Mouse (Mus musculus) liver, embryonic 14.5 days (tissue): ENCODE measurements around the gene Nadsyn1.

Experiments
- CTCF ChIP-seq: IDR thresholded peaks from 2 replicates; pipeline ENCODE4 v1.5.1; 2016; ENCODE audit warnings: antibody characterized with exemption, low read depth, control low read depth
- EP300 ChIP-seq: IDR thresholded peaks from 2 replicates; pipeline ENCODE4 v1.6.1; 2016; ENCODE audit warnings: antibody characterized with exemption, low read depth

DNA sequence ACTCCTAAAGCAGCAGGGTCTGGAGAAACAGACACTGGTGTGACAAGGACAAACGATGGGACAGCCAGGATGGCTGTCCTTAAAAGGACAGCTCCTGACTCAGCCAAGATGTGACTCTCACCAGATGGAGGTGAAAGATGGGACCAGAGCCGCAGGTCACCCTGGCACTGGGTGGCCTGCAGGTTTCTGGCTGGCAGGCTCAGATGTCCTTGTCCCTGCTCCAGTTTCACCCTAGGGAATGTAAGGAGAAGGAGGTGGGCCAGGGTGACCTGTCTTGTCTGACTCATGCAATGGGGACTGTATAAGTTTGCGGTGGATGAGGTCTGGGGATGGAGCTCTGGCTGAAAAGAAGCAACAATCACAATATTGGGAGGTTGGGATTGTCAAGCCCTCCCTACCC lies 70.0 kb downstream of the Nadsyn1 start:
- TF ChIP-seq CTCF (no peak), EP300 (no peak)
